Mouse (Mus musculus): Measurements from ENCODE around the gene Upk3b.

- no peak for TF ChIP-seq POLR2A (IDR thresholded peaks at IDR 0.05; ENCODE audit: borderline replicate concordance, extremely low read depth, low read depth, low read length)
- TF ChIP-seq CTCF (IDR thresholded peaks at IDR 0.05; ENCODE audit: insufficient read depth, low read length) = no peak
Measured at GRCm38 (mm10) chr5:135996162-135996561, 42.1 kb upstream of the Upk3b start.

Data from lung, adult 2 months (tissue).